Mouse (Mus musculus) ovary, adult 18-20 months (tissue): ENCODE data around the gene Ankub1.

Experiments used
- DNase-seq: peaks from one replicate; pipeline ENCODE4 v3.0.0; 2022; ENCODE audit warnings: low spot score, mixed read lengths

Ankub1 gene

GRCm38 (mm10) chr3:57637596-57637995 is 55.0 kb downstream of the Ankub1 start:
- no peak for DNase-seq

DNA sequence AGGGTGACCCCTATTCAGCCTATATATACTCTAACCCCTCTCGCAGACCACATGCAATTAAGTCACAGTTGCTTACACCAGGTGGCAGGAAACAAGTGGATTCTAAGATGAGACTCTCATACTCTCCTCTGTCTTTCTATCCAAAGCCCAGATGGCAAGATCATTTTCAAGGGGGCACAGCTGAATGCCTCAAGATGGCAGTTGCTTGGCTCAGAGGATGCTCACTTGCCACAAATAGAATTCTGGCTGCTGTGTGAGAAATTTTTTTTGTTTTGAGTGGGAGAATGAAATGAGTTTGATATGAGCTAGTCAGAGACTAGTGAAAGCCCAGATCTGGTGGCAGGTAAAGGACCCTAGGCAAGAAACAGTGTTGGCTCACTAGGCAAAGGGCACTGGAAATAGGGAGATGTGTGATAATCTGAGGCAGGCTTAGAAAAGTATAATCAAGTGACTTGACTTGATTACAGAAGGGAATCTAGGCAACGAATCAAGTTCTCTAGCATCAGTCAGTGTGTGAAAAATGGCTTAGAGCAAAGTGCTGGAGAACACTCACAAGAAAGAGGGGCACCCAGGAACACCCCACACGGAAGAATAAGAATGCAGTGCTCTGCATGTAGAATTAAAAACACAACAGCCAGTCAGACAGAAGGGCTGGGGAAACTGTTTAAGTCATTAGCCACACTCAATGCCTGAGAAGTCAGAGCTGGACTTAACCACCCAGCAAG is 57.7 kb downstream of the Ankub1 start:
- DNase-seq = no peak

DNA sequence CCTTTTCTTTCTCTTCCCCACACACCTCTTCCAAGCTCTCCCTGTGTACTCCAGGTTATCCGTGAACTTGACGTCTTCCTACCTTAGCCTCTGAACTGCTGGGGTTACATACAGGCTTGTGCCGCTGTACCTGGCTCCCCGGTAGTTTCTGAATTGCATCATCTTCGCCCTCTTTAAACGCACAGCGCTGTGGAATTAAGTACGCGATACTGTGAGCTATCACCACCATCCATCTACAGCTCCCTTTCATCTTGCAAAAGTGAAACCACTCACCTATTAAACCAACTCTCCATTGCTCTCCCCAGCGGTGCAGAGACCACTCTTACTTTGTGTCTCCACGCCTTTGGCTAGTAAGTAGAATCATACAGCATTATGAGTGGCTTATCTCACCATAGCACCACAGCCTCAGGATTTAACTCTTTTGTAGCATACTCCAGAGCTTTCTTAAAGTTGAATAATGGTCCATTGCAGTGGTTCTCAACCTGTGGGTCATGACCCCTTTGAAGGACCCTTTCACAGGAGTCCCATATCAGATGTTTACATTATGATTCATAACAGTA is 65.6 kb downstream of the Ankub1 start:
- no peak for DNase-seq

GRCm38 (mm10) chr3:57625275-57625997 is 67.2 kb downstream of the Ankub1 start:
- DNase-seq = peak; percentile 24

DNA sequence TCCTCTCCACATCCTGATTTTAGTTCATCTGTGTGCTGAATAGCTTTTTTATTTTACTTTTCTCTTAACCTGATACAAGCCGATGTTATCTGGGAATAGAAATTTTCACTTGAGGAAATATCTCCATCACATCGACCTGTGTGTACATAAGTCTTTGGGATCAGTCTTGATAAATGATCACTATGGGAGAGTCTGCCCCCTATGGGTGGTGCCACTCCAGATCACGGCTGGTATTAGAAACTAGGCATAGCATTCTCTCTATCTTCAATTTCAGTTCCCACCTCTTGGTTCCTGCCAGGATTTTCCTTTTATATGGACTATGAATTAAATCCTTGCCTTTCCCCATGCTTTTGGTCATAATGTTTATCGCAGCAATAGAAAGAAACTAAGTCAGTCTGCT is 72.9 kb downstream of the Ankub1 start:
- DNase-seq = no peak

- no peak for DNase-seq
These were observed 76.9 kb downstream of the Ankub1 start for GRCm38 (mm10) chr3:57615652-57616051.

GRCm38 (mm10) chr3:57612430-57612997 is 80.1 kb downstream of the Ankub1 start:
- no peak for DNase-seq

DNA sequence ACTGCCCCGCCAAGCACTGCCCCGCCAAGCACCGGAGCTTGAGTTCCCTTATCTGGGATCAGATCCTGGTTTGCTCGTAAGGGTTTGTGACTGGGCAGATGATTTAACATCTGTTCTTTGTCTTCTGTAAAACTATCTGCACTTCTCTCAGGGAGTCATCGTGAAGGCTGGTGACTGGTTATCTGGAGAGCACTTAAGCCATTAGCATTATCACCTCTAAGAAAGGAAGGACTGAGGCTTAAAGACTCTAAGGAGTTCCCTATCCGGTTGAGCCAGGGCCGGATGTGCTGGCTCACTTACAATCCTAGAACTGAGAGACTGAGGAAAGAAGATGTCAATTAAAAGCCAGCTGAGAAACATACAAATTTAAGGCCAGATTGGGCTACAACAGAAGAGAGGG is 80.8 kb downstream of the Ankub1 start:
- no peak for DNase-seq
